Mouse (Mus musculus): ENCODE results near the gene Wfdc13.

The Wfdc13 gene

DNA sequence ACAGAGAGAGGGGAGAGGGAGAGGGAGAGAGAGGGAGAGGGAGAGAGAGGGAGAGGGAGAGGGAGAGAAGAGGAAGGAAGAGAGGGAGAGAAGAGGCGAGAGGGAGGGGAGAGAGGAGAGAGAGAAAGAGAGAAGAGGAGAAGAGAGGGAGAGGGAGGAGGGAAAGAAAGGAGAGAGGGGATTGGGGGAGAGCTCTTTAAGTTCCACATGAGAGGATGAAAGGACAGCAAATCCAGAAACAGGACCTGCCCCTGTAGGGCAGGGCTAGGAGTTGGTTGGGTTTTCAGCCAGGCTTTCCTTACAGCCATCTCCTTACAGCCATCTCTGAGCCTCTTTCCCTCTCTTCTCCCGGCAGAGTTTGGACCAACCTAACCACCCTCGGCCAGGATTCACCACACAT, at the start of gene Wfdc13:
TSS of gene Wfdc13 (plus strand) at position 301 of the 400 bp plus-strand sequence.
- in situ Hi-C loops (cut with MboI; ENCODE audit: low sequenced_read_pairs), result no loop called here

DNA sequence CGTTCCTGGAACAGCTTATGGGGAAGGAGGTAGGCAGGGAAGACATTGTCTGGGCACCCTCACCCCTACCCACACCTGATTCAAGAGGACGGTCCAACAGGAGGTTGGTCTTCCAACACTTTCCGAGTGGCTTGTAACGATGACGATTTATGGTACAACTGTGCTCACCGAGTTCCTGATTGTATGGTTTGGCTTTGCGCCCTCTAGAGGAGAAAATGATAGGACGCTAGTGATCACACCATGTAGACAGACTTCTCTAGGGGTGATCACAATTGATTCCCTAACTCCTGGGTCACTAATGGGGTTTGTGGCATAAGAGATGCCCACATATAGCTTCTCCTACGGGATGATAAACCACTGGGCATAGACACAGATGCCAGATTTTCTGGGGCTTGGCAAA, 49.6 kb upstream of the Wfdc13 start:
- in situ Hi-C loops (cut with MboI; ENCODE audit: low sequenced_read_pairs), result no loop called here

DNA sequence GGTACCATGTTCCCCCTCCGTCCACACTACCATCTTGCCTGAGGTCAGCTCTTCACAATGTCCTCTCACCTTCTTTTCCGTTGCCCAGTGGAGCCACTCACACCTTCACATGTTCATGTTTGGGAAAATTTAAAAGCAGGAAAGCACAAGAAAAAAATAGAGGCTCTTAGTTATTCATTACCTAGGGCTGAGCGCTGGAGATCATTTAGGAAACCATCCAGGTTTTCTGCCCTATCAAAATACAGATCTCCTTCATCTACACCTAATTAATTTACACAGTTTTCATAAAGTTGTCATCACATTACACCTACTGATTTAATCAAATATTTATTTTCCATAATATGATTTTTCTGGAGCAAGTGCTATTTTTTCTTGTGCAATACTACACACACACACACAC, 46.2 kb upstream of the Wfdc13 start, which contains the start of gene Wfdc16:
TSS of gene Wfdc16 (minus strand) at position 101 of the 400 bp plus-strand sequence.
- in situ Hi-C loops (cut with MboI; ENCODE audit: low sequenced_read_pairs), result no loop called here

DNA sequence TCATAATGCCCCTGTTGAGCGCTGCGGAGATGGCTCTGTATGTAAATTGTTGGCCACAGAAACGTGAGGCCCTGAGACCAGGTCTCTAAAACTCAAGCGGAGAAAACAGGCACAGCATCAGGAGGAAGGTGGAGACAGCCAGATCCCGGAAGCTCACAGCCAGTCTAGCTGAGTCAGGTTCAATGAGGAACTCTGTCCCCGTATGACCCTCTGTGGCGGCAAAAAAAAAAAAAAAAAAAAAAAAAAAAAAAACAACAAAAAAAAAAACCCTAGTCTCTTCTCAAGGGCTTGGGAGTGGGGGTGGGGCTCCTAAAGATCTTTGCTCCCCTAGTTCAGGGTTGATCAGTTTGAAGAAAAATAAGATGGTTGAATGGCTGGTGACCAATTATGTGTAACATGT, 43.8 kb upstream of the Wfdc13 start:
- in situ Hi-C loops (cut with MboI; ENCODE audit: low sequenced_read_pairs), result no loop called here

DNA sequence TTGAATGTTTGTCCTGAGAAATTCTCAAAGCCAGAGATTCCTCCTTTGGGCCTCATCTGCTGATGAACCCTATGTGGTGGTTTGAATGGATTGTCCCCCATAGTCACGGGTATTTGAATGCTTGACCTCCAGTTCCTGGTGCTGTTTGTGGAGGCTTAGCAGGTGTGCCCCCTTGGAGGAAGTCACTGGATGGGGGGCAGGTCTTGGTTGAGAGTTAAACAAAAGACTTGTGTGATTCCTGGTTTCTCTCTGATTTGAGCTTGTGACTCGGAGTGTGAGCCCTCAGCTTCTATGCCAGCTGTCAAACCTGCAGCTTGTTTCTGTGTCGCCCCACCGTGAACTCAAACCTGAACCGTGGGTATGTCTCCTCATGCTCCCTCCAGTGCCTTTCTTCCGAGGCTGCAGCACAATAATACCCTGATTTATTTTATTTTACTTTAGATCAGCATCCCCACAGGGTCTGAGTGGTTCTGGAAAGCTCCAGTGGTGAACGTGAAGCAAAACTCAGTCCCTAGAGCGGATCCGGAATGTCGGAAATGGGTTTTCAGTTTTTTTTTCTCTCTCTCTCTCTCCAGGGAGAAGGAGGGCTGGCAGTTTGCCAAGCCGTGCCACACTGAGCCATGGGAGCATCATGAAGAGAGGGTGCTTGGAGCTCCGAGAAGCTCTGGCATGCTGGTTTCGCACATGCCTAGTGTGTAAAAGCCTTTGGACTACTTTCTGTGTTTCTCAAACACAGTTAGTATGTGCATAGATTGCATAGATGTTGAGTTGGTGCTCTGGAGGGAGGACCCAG, 42.8 kb upstream of the Wfdc13 start:
- in situ Hi-C loops (cut with MboI; ENCODE audit: low sequenced_read_pairs), result no loop called here

DNA sequence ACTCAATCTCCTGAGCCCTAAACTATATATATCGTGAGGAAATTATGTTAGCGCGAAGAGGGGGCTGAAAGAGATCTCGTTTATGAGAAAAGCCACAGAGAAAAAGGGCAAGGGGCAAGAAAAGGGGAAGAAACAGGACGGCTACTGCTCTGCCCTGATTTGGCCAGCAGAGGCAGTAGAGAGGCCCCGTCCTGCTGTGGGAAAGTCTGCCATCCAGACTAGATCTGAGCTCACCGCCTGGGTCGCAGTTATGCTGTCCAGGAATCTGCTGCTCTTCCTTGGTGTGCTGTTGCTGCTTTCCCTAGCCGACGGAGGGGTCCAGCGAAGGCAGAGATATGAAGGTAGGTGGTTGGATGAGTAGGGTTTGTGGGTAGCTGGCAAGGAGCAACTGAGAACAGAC, 29.0 kb upstream of the Wfdc13 start, which contains the start of gene Wfdc10:
TSS of gene Wfdc10 (plus strand) at position 189 of the 400 bp plus-strand sequence.
- in situ Hi-C loops (cut with MboI; ENCODE audit: low sequenced_read_pairs), result no loop called here

DNA sequence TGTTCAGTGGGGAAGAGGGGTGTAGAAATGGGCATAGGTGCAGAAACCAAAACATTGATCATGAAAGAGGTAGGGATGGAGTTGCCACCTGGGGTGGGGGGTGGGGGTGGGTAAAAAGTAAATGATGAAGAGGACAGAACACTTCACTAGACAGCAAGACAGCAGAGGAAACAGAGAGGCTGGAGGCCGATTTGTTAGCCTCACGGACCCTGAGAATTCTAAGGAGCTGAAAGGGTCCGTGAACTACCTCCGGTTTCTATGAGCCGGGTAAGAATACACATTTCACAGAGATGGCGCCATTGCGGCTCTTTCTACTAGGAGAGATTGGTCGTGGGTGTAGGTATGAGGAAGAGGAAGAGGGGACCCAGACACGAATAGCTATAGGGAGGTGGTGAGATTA, 28.4 kb upstream of the Wfdc13 start, which contains the start of gene Wfdc9:
TSS of gene Wfdc9 (minus strand) at position 101 of the 400 bp plus-strand sequence.
- in situ Hi-C loops (cut with MboI; ENCODE audit: low sequenced_read_pairs), result no loop called here

DNA sequence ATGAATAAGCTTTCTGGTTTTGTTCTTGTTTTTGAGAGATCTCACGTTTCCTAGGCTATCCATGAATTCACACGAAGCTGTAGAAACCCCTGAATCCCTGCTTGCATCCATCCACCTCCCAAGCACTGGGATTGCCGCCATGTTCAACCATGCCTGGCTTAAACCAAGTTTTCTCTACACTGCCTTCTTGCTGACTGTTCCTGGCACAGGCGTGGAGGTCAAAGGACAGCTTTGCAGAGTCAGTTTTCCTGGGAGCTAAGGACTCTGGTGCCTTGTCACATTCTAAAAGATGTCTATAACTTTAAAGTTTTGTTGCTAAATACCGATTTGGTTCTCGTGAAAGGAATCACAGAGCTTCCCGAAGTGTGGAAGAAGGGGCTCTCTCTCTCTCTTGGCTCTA, 20.1 kb upstream of the Wfdc13 start:
- in situ Hi-C loops (cut with MboI; ENCODE audit: low sequenced_read_pairs), result no loop called here

DNA sequence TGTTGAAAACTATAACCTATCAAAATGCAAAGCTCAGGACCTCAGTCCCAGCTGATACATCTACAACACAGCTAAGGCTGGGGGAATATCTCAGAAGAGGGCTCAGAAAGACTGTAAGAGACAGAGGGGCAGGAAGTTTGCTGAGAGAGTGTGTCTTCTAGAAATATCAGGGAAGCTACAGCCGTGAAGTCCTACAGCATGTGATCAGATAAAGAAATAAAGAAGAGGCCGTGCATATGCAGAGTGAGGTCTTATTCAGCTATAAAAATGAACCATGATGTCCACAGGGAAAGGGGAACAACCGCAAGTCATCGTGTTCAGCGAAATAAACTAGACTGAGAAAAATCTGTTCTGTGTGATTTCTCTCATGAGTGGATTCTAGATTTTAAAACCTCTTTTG, 14.6 kb upstream of the Wfdc13 start:
- in situ Hi-C loops (cut with MboI; ENCODE audit: low sequenced_read_pairs), result no loop called here

DNA sequence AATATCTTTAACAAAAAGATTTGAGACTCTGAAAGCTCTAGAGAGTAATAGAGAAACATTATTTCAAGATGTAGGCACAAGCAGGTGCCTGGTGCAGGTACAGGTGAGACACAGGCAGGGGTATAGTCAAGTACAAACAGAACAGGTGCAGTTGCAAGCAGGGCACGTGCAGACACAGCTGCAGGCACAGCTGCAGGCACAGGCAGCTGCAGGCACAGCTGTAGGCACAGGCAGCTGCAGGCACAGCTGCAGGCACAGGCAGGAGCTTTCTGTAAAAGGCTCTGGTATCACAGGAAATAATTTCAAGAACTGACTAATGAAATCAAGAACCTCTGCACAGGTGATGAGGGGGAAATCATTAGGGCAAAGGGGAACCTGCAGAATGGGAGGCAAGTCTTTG, 14.0 kb upstream of the Wfdc13 start:
- in situ Hi-C loops (cut with MboI; ENCODE audit: low sequenced_read_pairs), result no loop called here

DNA sequence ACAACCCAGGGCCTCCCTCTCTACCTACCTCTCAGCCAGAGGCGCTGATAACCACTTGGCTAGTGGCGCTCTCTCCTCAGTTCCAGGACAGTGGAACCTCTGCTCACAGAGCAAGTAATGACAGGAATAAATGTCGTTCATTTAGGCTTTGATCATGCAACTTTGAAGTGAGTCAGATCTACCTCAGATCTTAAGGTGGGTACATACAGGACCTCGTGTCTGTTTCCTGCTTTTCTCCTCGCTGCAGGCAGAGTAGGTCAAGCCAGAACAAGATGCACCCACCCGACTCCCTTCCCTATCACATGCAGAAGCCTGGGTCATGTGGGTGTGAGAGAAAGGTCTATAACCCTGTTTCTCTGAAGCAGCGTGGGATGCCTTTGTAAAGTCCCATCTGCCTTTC, 10.9 kb upstream of the Wfdc13 start, which contains the start of gene Wfdc11:
TSS of gene Wfdc11 (minus strand) at position 101 of the 400 bp plus-strand sequence.
- in situ Hi-C loops (cut with MboI; ENCODE audit: low sequenced_read_pairs), result no loop called here

DNA sequence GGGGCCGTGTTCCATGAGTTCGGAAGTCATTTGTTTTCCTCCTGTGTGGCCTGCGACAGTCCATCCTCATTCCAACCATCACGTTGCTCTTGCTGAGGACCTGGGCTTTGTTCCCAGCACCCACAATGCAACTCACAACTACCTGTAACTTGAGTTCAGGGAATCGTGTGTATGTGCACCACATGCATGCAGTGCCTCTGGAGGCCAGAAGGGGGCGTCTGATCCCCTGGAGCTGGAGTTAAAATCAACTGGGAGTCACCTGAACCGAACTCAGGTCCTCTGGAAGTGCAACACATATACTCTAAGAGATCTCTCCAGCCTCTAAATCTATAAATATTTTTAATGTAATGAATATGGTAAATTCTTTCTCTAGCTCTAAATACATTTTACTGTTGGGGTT, 8.8 kb upstream of the Wfdc13 start:
- in situ Hi-C loops (cut with MboI; ENCODE audit: low sequenced_read_pairs), result no loop called here

DNA sequence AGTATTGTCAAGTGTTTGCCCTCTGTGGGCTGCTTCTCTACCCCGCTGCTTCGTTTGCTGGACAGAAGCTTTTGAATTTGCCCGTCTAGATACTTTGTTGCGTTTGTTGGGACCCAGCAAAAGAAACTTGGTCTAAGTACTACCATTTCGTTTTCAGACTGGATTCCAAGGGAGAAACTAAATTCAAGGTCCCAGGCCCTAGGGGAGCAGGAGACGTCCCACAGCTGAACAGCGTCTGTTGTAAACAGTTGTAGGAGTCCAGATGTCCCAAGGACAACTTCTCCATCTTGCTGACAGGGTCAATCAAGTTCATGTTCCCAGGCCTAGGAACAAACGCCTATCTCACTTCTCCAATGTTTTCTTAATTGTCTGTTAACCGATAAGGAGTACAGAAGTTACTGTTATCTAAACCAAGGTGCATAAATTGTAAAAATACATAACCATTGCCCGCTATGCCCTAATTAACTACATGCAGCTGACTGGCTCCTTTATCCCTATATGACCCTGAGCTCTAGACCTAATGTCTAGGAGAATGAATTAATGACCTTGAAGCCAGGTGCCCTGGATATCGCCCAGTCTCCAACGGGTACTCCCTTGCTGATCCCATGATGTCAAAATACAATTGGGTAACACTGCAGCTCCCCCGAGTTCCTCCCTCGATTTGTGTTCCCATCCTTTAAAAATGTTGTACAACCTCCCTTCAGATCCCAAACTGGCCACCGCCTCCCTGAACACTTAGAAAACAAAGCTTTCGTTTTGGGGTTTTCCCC, 7.8 kb upstream of the Wfdc13 start:
- in situ Hi-C loops (cut with MboI; ENCODE audit: low sequenced_read_pairs), result no loop called here

DNA sequence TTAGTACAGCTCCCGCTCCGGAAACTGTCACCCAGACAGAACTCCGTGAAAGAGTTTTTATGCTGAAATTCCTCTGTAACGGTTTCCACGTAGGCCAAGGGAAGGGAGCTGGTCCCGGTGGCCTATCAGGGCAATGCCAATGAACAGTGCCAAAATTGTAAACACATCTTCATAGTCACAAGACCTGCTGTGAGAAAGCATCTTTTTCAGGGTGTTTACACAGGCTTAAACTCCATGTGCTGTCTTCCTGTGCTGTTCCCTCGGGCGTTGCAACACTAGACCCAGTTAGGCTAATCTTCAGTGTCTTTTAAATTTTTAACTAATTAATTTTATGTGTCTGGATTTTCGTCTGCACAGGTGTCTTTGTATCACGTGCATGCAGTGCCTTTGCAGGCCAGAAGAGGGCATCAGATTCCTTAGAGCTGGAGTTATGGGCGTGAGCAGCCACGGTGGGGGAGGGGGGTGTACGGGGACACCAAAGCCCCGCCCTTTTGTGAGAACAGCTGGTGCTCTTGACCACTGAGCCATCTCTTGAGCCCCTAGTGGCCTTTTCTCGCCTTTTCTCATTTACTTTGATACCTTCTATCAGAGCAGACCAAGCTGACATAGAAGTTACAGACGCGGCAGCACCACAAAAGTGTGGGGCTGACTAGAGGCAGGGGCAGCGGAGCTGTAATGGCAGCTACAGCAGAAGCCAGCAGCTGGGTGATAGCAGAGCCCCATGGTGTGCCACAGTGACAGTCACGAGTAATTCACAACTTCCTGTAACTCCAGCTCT, 5.9 kb upstream of the Wfdc13 start:
- in situ Hi-C loops (cut with MboI; ENCODE audit: low sequenced_read_pairs), result no loop called here

DNA sequence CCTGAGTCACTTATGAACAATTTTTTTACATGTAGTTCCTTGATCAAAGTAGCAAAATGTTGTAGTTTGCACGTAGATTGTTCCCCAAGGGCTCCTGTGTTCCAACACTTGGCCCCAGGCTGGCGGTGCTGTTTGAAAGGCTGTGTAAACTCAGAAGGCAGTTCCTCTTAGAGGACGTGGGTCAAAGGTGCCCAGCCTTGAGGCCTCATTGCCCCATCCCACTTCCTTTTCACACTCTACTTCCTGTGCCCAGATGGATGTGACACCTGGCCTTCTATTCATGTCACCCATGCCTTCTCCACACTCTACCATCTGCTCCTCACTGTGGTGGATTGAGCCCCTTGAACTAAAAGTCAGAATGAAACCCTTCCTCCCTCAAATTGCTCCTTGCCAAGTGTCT, 5.0 kb upstream of the Wfdc13 start:
- in situ Hi-C loops (cut with MboI; ENCODE audit: low sequenced_read_pairs), result no loop called here

DNA sequence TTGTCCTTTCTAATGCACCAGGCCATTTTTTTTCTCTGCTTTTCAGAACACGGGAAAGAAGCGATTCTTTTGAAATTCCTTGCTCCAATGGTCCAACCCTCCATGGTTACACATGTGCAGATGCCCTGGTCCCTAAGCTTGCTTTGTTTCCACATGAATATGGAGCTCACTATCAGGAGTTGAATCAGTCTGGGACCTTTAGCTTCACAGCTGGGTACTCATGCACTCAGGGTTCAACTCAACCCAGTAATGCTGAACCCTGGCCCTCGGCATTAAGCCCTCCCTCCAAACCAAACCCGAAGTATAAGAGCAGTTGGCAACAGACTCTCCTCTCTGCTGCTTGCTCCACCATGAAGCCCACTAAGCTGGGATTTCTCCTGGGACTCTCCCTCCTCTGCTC, 13.3 kb downstream of the Wfdc13 start, which contains the start of gene Spint4:
TSS of gene Spint4 (plus strand) at position 301 of the 400 bp plus-strand sequence.
- in situ Hi-C loops (cut with MboI; ENCODE audit: low sequenced_read_pairs), result no loop called here

DNA sequence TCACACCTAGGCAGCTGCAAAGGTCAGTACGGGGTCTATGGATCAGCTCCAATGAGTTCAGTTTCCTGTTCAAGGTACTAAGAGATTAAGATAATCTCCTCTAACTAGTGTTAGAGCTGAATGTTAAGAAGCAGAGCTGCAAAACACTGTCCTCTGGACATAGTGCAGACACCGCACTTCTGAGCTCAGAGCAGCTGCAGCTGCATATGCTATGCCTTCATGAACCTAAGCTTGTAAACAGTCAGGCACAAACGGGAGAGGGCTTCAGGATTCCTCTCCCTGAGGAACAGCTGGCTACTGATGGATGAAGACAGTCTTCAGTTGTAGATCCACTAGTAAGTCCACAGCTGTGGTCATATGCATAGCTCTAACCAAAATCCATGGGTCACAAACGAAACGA, 16.1 kb downstream of the Wfdc13 start:
- in situ Hi-C loops (cut with MboI; ENCODE audit: low sequenced_read_pairs), result no loop called here

DNA sequence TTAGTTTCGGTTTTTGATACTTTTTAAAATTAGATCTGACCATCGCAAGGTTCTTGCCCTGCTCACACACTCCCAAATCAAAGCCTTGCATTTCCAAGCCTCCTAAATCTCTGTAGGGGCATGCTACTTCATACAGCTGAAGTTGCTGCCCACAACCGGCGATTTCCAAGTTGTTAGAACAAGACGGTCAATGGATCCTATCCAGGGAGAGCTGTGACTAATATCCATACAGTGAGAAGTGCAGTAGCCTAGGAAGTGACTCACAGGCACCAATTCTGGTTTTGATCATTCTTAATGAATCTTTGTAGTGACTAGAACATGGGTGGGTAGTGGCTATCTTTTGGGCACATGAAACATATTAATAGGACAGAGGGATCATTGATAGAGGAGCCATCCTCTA, 16.9 kb downstream of the Wfdc13 start:
- in situ Hi-C loops (cut with MboI; ENCODE audit: low sequenced_read_pairs), result no loop called here

DNA sequence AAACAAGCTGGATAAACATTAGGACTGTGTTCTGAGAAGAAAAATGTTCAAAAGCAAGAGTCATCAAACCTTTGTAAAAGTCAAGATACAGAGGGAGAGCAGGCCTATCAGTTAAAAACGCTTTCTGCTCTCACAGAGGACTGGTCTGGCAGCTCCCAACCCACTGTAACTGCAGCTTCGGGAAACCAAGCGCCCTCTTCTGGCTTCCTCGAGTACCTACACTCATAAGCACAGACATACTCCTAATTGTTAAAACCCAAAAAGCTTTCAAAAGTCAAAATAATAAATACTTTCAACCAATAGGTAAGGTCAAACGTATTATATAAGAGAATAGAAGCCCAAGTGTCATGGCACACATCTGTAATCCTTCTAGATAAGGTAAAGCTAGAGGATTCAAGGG, 19.3 kb downstream of the Wfdc13 start:
- in situ Hi-C loops (cut with MboI; ENCODE audit: low sequenced_read_pairs), result no loop called here

DNA sequence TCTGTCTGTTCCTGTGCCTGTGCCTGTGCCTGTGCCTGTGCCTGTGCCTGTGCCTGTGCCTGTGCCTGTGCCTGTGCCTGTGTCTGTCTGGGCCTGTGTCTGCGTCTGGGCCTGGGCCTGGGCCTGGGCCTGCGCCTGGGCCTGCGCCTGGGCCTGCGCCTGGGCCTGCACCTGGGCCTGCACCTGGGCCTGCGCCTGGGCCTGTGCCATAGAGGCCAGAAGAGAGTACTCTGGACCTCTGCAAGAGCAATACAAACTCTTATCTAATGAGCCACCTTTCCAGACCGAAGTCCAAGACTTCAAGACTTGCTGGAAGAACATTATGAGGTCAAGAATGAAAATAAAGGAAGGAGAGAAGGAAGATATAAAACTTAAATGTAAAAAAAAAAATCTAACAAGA, 20.4 kb downstream of the Wfdc13 start:
- in situ Hi-C loops (cut with MboI; ENCODE audit: low sequenced_read_pairs), result no loop called here

DNA sequence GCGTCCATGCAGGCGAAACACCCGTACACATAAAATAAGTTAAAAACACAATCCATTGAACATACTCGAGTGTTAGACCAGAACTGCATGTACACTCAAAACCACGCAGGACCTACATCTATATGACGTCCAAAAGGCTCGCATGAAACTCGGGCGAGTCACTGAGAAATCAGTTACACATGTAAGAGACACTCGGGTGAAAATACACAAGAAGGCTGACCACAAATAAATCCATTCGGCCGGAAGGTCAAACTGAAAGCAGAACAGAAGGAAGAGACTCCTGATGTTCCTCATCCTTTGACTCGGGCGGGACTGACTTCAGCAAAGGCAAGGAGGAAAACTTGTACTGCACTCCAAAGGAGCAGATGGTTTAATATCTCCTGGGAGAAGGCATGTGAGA, 21.1 kb downstream of the Wfdc13 start:
- in situ Hi-C loops (cut with MboI; ENCODE audit: low sequenced_read_pairs), result no loop called here

All from CH12F3 (cell line).